Mouse (Mus musculus) bone marrow, adult 2 months (tissue): ENCODE measurements around the gene Smim17. TPM values are rescaled to one million over a fixed set of nuclear protein-coding genes. Genes with fewer than 3 reads are reported as not detected.
A peak's percentile ranks its signal among the peaks of the same experiment; 100 is the strongest.
"Not testable (repeated sequence)": the region's sequence is repeated elsewhere in the genome, so short reads cannot be mapped to it uniquely, and the experiment has no call there.

ENCODE experiments used
- H3K27ac ChIP-seq: fragments of 200-500 bp; 2 replicates; pipeline ENCODE4 v1.5.1; 2012; ENCODE audit warnings: low read depth, mild to moderate bottlenecking, control low read depth, inconsistent platforms, low read length; ENCODE audit not compliant: control insufficient read depth, poor library complexity, insufficient read depth
- H3K4me1 ChIP-seq: fragments of 200-500 bp; 2 replicates; pipeline ENCODE4 v1.6.1; 2011; ENCODE audit warnings: low read length; ENCODE audit not compliant: control insufficient read depth, insufficient read depth
- H3K4me3 ChIP-seq: fragments of 200-500 bp; replicated peaks from 2 replicates; pipeline ENCODE3; 2011; ENCODE audit warnings: mild to moderate bottlenecking, low read depth, low read length, control low read depth; ENCODE audit not compliant: control insufficient read depth
- CTCF ChIP-seq: fragments of 200-500 bp; IDR thresholded peaks from 2 replicates; pipeline ENCODE4 v1.5.1; 2011; ENCODE audit warnings: low read length, control low read depth; ENCODE audit not compliant: control insufficient read depth, insufficient read depth
- POLR2A ChIP-seq: fragments of 200-500 bp; IDR thresholded peaks from 2 replicates; pipeline ENCODE4 v1.6.1; 2011; ENCODE audit warnings: low read depth, mild to moderate bottlenecking, control low read depth, low read length, borderline replicate concordance; ENCODE audit not compliant: control insufficient read depth
- WGBS: fragments of 180-500 bp; shearing (Covaris S2); methylation state at CpG from one replicate; pipeline ENCODE4 v1.1.7; 2018; 5-methylcytosine and 5-hydroxymethylcytosine counted together
- polyA plus RNA-seq: library from polyadenylated mRNA; stranded (reverse); fragments of >200 nt; gene quantifications from 2 replicates; pipeline ENCODE4 v1.2.4, GENCODE M21; 2011; ENCODE audit warnings: low replicate concordance; ENCODE audit not compliant: missing spikeins, insufficient read depth, insufficient read length

Smim17 gene
- polyA plus RNA-seq, 1 experiment = not detected

GRCm38 (mm10) chr7:6430342-6430741 is 31.8 kb downstream of the Smim17 start:
- TF ChIP-seq POLR2A = no peak
- peak; percentile 70 for TF ChIP-seq CTCF
- no peaks in the 10 kb centered on the region for H3K4me1 ChIP-seq
- no peak overlapping the region for H3K4me3 ChIP-seq
- no peak overlapping the region for H3K27ac ChIP-seq
- 23% methylated on average over 2 of the region's 2 CpGs for WGBS

DNA sequence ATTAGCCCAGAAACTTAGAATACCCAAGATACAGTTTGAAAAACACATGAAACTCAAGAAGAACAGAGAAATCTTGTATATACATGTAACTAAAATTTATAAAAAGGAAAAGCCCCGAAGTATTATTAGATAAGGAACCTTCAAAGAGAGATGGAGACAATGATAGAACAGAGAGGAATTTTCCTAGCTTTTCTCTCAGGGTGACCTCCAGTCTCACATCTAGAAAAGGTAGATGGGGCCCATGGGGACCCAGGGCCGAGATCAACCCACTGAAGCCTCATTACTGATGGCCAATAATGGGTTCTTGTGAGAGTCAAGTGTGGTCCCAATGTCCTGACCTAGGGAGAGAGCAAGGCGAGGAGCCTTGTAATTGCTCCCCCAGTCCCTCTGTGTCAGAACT is 39.9 kb downstream of the Smim17 start, which contains the start of gene Olfr1344:
Olfr1344 (plus strand) TSS at position 301 of the 400 bp plus-strand sequence.
- Histone ChIP-seq H3K27ac (no peak within 1 kb of the TSS), H3K4me1 (no peaks in the 10 kb centered on the region), H3K4me3 (no peak within 1 kb of the TSS)
- WGBS = 49% methylated on average over 3 of the region's 3 CpGs
- TF ChIP-seq CTCF = no peak
- no peak for TF ChIP-seq POLR2A

DNA sequence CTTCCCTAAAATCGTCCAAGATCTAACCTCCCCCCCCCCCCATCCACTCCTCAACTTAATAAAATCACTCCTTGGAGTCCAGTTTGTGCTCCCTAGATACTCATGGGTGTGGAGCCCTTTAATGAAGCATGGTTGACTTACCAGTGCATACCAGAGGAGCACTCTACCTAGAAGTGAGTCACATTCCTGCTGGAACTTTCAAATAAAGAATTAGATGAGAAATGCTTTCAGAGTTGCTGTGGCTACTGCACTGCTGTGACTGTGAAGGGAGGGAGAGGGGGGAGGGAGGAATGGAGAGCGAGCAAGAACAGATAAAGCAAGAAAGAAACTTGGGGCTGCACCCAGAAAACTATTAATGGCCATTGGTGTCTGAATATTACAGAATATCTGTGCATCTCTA is 42.7 kb downstream of the Smim17 start:
- no peak overlapping the region for H3K27ac ChIP-seq
- H3K4me1 ChIP-seq = no peaks in the 10 kb centered on the region
- WGBS = 64% methylated on average over 2 of the region's 2 CpGs
- H3K4me3 ChIP-seq = no peak overlapping the region
- no peak for TF ChIP-seq CTCF

GRCm38 (mm10) chr7:6447771-6448170 is 49.3 kb downstream of the Smim17 start:
- WGBS = 6% methylated on average over 5 of the region's 5 CpGs
- H3K27ac ChIP-seq = no peak overlapping the region
- H3K4me3 ChIP-seq = no peak overlapping the region
- no peaks in the 10 kb centered on the region for H3K4me1 ChIP-seq
- TF ChIP-seq POLR2A (no peak), CTCF (no peak)

GRCm38 (mm10) chr7:6455868-6456267 is 57.4 kb downstream of the Smim17 start, which contains the start of gene Olfr1336:
TSS of gene Olfr1336 (plus strand) at chr7:6456168.
- no peaks in the 10 kb centered on the region for H3K4me1 ChIP-seq
- no peak within 1 kb of the TSS for H3K27ac ChIP-seq
- H3K4me3 ChIP-seq = no peak within 1 kb of the TSS
- TF ChIP-seq POLR2A (no peak), CTCF (no peak)

DNA sequence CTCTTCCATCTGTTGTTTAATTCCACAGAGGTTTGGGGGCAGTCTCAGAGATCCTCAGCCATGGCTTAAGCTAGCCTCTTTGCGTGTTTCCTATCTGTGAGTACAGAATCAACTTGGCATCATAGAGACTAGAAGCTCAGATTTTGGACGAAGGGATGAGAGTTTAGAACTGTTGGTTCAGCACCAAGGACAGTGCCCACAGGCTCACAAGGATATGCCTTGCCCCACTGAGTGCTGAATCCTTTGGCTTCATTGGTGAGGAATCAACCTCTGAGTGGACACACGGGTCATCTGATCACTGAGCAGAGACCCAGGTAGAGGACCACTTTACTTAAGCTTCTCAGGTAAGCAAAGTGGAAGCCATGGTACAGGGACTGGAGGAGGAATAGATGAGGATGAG is 57.9 kb downstream of the Smim17 start:
- H3K27ac ChIP-seq = no peak overlapping the region
- H3K4me3 ChIP-seq = no peak overlapping the region
- H3K4me1 ChIP-seq = no peaks in the 10 kb centered on the region
- TF ChIP-seq POLR2A = no peak
- 38% methylated on average over 3 of the region's 3 CpGs for WGBS

GRCm38 (mm10) chr7:6466951-6467350 is 68.4 kb downstream of the Smim17 start, which contains the start of gene Olfr1346:
TSS of gene Olfr1346 (plus strand) at chr7:6467101.
- TF ChIP-seq POLR2A (no peak), CTCF (no peak)
- no peaks in the 10 kb centered on the region for H3K4me1 ChIP-seq
- no peak within 1 kb of the TSS for H3K4me3 ChIP-seq
- no peak within 1 kb of the TSS for H3K27ac ChIP-seq

DNA sequence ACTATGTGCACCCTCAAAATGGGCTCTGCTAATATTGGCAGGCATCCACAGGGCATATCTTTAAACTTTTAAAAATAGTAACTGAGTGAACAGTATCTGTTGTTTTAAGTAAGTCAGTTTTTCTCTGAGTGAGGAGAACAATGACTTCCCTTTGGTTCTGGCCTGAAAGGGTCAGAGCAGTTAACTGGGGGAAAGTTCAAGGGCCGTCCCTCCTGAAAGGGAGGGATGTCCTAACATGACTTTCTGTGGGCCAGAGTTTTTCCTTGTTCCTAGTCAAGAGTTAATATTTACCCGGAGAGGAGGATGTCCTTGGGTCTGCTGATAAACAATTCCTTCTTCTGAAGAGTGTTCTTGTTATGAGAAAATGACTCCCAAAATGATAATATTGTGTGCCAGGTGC is 79.1 kb downstream of the Smim17 start:
- H3K4me1 ChIP-seq, H3K27ac ChIP-seq, H3K4me3 ChIP-seq: not testable (repeated sequence)
- WGBS = 72% methylated on average over 2 of the region's 2 CpGs

Other genes with a start within 250 kb of the Smim17 start
- gene Zfp787, start 242.7 kb upstream of the Smim17 start, polyA plus RNA-seq = 15.3 and 38.1 TPM in 2 replicates
- gene Zfp444, start 226.5 kb upstream of the Smim17 start, polyA plus RNA-seq = 9.5 and 14.9 TPM in 2 replicates
- not detected in 2 replicates for gene Galp, start 201.6 kb upstream of the Smim17 start, polyA plus RNA-seq
- not detected in 2 replicates for gene Zscan5b, start 176.4 kb upstream of the Smim17 start, polyA plus RNA-seq
- gene Epp13, start 146.0 kb upstream of the Smim17 start, polyA plus RNA-seq = not detected in 2 replicates
- 1.2 TPM in 1 of 2 replicates, not detected in the other for gene Zfp667, start 112.1 kb upstream of the Smim17 start, polyA plus RNA-seq
- gene Zfp583, start 67.4 kb upstream of the Smim17 start, polyA plus RNA-seq = 1.0 TPM in 1 of 2 replicates, not detected in the other
- gene Gm3854, start 55.0 kb upstream of the Smim17 start, polyA plus RNA-seq = not detected in 2 replicates
- gene Zfp78, start 35.4 kb upstream of the Smim17 start, polyA plus RNA-seq = 0.45 and 1.0 TPM in 2 replicates
- 1.2 and 3.0 TPM in 2 replicates for gene Zfp28, start 15.4 kb upstream of the Smim17 start, polyA plus RNA-seq
- not detected in 2 replicates for gene Gm20715, start 11.6 kb downstream of the Smim17 start, polyA plus RNA-seq
- not detected in 2 replicates for gene Olfr1344, start 40.0 kb downstream of the Smim17 start, polyA plus RNA-seq
- gene Olfr1336, start 57.5 kb downstream of the Smim17 start, polyA plus RNA-seq = 0.14 TPM in 1 of 2 replicates, not detected in the other
- 0.27 TPM in 1 of 2 replicates, not detected in the other for gene Olfr1346, start 68.4 kb downstream of the Smim17 start, polyA plus RNA-seq
- not detected in 2 replicates for gene Olfr5, start 88.2 kb downstream of the Smim17 start, polyA plus RNA-seq
- gene Olfr1347, start 101.0 kb downstream of the Smim17 start, polyA plus RNA-seq = not detected in 2 replicates
- not detected in 2 replicates for gene Olfr1348, start 110.0 kb downstream of the Smim17 start, polyA plus RNA-seq
- not detected in 2 replicates for gene Olfr1349, start 124.2 kb downstream of the Smim17 start, polyA plus RNA-seq
- gene Olfr1350, start 166.1 kb downstream of the Smim17 start, polyA plus RNA-seq = not detected in 2 replicates